17 mouse cellular contexts compared by ENCODE assay signal in the genomic region with DNA sequence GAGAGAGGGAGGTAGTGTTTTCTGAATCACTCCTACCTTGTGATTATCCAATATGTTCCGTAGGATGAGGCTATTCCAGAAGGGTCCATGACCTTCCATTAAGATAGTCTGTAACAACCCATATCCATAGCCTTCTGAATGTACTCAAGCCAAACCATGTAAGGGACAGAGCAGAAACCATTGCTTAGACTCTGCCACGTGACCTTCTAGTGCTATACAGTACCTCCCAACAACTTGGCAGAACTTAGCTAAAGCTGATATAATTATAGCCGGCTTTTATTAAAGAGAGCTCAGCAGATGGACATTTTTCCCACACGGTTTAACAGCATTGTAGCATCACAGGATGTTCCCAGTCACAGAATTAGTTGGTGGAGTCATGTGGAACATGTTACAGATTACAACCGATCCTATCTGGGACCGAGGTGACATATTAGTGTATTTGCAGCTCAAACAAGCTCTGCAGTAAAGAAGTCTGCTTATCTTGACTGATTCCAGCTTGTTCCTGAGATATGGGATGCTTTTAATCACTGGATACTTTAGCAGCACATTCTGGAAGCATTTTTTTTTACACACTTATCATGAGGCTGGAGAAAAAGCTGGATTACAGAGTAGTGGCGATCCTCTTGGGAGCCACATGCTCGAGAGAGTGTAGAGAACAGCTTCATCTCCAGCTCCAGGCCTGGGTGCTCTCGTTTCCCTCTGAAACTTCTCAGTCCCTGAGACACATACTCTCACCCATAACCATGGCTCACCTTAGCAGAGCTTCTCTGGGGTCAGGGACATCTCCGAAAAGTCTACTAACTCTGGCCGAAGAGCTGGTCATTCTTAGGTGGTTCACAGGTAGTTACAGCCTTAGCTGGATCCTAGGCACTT.
DNase-seq lines count a peak whose midpoint lies in the region; ATAC-seq and TF ChIP-seq lines count a peak whose summit lies in the region.
"Had no signal": no experiment of that assay in that cellular context is flagged by ENCODE, and none has a peak within 500 bp of the region (broad histone marks: within the 10 kb centered on the region; RNA-seq: fewer than 3 reads in every experiment).

No protein-coding gene starts in this region.

- H3K27ac ChIP-seq in heart, embryonic 12.5 days (ENCODE audit: poor library complexity, severe bottlenecking) = no peak overlapping the region
- no peak overlapping the region for H3K27ac ChIP-seq in kidney, embryonic 16.5 days (ENCODE audit: low read length)
- no peak overlapping the region for H3K27ac ChIP-seq in kidney, adult 2 months (ENCODE audit: insufficient read depth, low read depth, low read length)
- H3K27ac ChIP-seq: embryonic facial prominence, embryonic 13.5 days; forebrain, embryonic 10.5 days had no signal

- no peak overlapping the region for H3K9ac ChIP-seq in heart, embryonic 12.5 days
- H3K9ac ChIP-seq in kidney, embryonic 16.5 days (replicated peaks; ENCODE audit: low read length) = no peak overlapping the region
- H3K9ac ChIP-seq: embryonic facial prominence, embryonic 13.5 days; liver, postnatal 0 days had no signal

- H3K4me1 ChIP-seq in heart, embryonic 12.5 days (replicated peaks) = peaks cover 16% of the 10 kb centered on the region; the same call in 1 of the 2 replicates
- no peaks in the 10 kb centered on the region; the same call in 1 of the 2 replicates for H3K4me1 ChIP-seq in kidney, embryonic 16.5 days (ENCODE audit: insufficient read depth, low read length)
- no peaks in the 10 kb centered on the region for H3K4me1 ChIP-seq in kidney, adult 2 months (ENCODE audit: control insufficient read depth, insufficient read depth, low read length)
- H3K4me1 ChIP-seq: embryonic facial prominence, embryonic 13.5 days; forebrain, embryonic 10.5 days had no signal

- no peak overlapping the region for H3K4me2 ChIP-seq in heart, embryonic 12.5 days
- no peak overlapping the region for H3K4me2 ChIP-seq in kidney, embryonic 16.5 days (replicated peaks; ENCODE audit: low read depth, low read length)
- H3K4me2 ChIP-seq: embryonic facial prominence, embryonic 13.5 days had no signal

- no peak for TF ChIP-seq POLR2A in kidney, adult 2 months (IDR thresholded peaks at IDR 0.05; ENCODE audit: low read depth, low read length)

- ATAC-seq in heart, embryonic 12.5 days (ENCODE audit: insufficient number of reproducible peaks, low FRiP score) = no peak
- peak; percentile 63 for ATAC-seq in kidney, embryonic 16.5 days (ENCODE audit: low FRiP score, low TSS enrichment)
- ATAC-seq: inflammation-experienced regulatory T-cells, adult 6 months; liver, postnatal 0 days had no signal

- no peak for TF ChIP-seq CTCF in kidney, adult 2 months (conservative IDR thresholded peaks at IDR 0.05; ENCODE audit: insufficient read depth, insufficient read length, low read depth, low read length)

- H3K36me3 ChIP-seq in heart, embryonic 12.5 days = no peaks in the 10 kb centered on the region
- H3K36me3 ChIP-seq in kidney, embryonic 16.5 days (ENCODE audit: insufficient read depth, low read length) = no peaks in the 10 kb centered on the region
- no peaks in the 10 kb centered on the region for H3K36me3 ChIP-seq in kidney, adult 2 months (ENCODE audit: control insufficient read depth, insufficient read depth, low read length)
- H3K36me3 ChIP-seq: embryonic facial prominence, embryonic 13.5 days; forebrain, embryonic 10.5 days had no signal

- no peaks in the 10 kb centered on the region for H3K27me3 ChIP-seq in heart, embryonic 12.5 days (replicated peaks)
- no peaks in the 10 kb centered on the region for H3K27me3 ChIP-seq in kidney, embryonic 16.5 days (ENCODE audit: insufficient read depth, low read length)
- H3K27me3 ChIP-seq in kidney, adult 2 months (replicated peaks; ENCODE audit: control insufficient read depth, insufficient read depth, low read length) = no peaks in the 10 kb centered on the region
- H3K27me3 ChIP-seq: embryonic facial prominence, embryonic 13.5 days had no signal

- no peak overlapping the region for H3K4me3 ChIP-seq in heart, embryonic 12.5 days
- no peak overlapping the region for H3K4me3 ChIP-seq in kidney, embryonic 16.5 days (ENCODE audit: low read length)
- H3K4me3 ChIP-seq in kidney, adult 2 months (ENCODE audit: insufficient read depth, low read depth, low read length) = no peak overlapping the region
- H3K4me3 ChIP-seq: embryonic facial prominence, embryonic 13.5 days; forebrain, embryonic 10.5 days had no signal

- DNase-seq in heart, adult 8-10 months (ENCODE audit: low spot score) = peak; percentile 7
- no peak for DNase-seq in kidney, adult 2 months
- peak; percentile 14 for DNase-seq in right cerebral cortex, adult 18-20 months
- no peak for DNase-seq in right cerebral cortex, postnatal 14 days
- DNase-seq in testis, postnatal 10 days (ENCODE audit: low spot score) = peak; percentile 26
- no peak for DNase-seq in embryo, embryonic 10.5 days (ENCODE audit: low spot score)
- DNase-seq: cerebellum, adult 11 months; cerebellum, postnatal 36 days; gastrocnemius, postnatal 36 days; liver, postnatal 0 days; midbrain, embryonic 14.5 days; thymus, adult 2 months had no signal

- H3K9me3 ChIP-seq in heart, embryonic 12.5 days (replicated peaks) = no peaks in the 10 kb centered on the region
- H3K9me3 ChIP-seq in kidney, embryonic 16.5 days (ENCODE audit: low read length) = no peaks in the 10 kb centered on the region
- H3K9me3 ChIP-seq: embryonic facial prominence, embryonic 13.5 days; forebrain, embryonic 10.5 days had no signal

- WGBS in heart, embryonic 12.5 days = 43% methylated on average over 11 of the region's 11 CpGs
- WGBS in kidney, embryonic 16.5 days = 75% methylated on average over 11 of the region's 11 CpGs
- WGBS in kidney, adult 2 months = 76% methylated on average over 11 of the region's 11 CpGs

Comparison
In these comparisons a context has a peak if more than half of its experiments do, and no peak if none do; other contexts are left out.
1. DNase-seq: peak in heart, adult 8-10 months (single experiment), right cerebral cortex, adult 18-20 months (single experiment) and testis, postnatal 10 days (single experiment); none in kidney, adult 2 months (single experiment), right cerebral cortex, postnatal 14 days (single experiment) and embryo, embryonic 10.5 days (single experiment).